Mouse (Mus musculus): ENCODE measurements at regions not wholly inside any gene's neighbourhood (a gene's known extent, or its start where the extent isn't known, plus 50 kb on each side); places are given as distances from the start of the nearest gene placed in this dataset.

GRCm38 (mm10) chr17:41525101-41525500, 590.3 kb upstream of the Cenpq start:
- no peak for DNase-seq (ENCODE audit: low read depth, low spot score)

GRCm38 (mm10) chr17:41512041-41512440, 577.2 kb upstream of the Cenpq start:
- peak; percentile 13 for DNase-seq (ENCODE audit: low read depth, low spot score)

GRCm38 (mm10) chr17:41505000-41505399, 570.2 kb upstream of the Cenpq start:
- peak; percentile 2 for DNase-seq (ENCODE audit: low read depth, low spot score)

All from retina, adult 2 months (tissue).